Mouse (Mus musculus): ENCODE measurements around the gene Srgap1.

GRCm38 (mm10) chr10:122069153-122069552 is 22.0 kb upstream of the Srgap1 start:
- TF ChIP-seq CTCF (IDR thresholded peaks at IDR 0.05; ENCODE audit: extremely low read depth, insufficient read length, insufficient replicate concordance, low read depth, low read length) (no peak), POLR2A (IDR thresholded peaks at IDR 0.05; ENCODE audit: low read depth, low read length) (no peak)
